Mouse (Mus musculus): ENCODE measurements around the gene Cenpt.

Gene Cenpt

DNA sequence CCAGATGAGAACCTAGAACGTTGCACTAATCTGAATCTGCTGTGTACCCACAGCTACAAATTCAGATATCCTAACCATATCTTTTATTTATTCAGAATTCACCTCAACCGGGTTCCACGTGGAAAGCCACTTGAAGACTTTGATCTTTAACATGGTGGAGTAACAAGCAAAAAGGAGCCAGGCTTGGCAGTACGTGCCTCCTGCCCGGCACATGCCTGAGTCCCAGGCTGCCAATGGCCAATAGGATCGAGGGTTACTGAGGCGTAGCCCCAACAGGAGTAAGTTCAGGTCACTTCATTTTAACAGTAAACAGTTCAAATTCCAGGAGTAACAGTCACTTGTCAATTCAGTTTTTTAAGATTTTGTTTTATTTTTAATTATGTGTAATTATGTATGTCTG lies 48.3 kb downstream of the Cenpt start:
- no peak for DNase-seq

GRCm38 (mm10) chr8:105801153-105801904 lies 51.7 kb downstream of the Cenpt start:
- no peak for DNase-seq

DNA sequence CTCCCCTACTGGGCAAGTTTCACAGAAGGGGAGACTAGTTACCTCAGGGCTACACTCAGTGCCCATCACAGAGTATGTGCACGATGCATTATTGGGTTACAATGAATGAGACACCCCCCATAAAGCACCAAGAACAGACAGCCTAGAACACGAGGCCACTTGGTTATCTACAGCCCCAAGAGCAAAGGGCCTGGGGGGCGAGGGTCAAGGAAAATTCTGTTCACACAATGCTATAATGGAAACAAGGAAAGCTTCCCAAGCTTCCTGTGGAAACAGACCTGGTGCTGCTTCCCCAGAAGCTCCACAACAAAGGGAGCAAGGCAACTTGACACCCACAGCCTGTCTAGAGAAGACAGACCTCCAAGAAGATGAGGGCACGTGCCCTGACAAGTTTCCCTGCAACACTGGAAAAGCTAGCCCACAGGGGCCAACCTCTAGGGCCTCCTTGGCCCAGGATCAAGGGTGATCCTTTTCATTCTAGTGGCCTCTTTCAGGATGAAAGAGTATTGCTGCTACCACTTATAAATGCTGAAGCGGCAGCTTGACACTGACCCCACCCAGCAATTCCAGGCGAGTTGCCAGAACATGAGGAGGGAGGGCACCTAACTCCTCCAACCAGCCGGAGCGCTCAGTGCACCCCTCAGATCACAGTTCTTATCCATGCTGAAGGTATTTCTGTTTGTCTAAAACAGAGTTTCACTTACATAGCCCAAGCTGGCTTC lies 53.8 kb downstream of the Cenpt start:
- DNase-seq, result peak; percentile 45

DNA sequence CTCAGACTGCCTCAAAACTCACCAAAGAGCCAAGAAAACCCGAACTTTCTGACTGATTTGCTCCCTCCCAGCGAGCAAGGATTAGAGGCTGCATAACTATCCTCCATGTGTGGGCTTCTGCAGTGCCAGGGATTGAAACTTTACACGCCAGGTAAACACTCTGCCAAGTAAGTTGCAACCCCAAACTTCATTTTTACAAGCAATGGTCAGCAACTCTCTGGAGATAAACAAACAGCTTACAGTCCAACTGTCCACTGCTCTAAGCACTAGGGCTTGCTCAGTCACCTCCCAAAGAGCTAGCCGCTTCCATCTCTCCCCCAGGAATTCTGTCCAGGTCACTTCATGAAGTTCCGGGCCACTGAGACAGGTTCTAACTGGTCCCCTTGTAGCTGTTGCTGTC lies 54.7 kb downstream of the Cenpt start:
- no peak for DNase-seq

GRCm38 (mm10) chr8:105795785-105796184 lies 57.3 kb downstream of the Cenpt start:
- DNase-seq, result no peak
